Mouse (Mus musculus) liver, adult 2 months (tissue): Measurements from ENCODE around the gene Tmcc3.

Experiments
- CTCF ChIP-seq: fragments of 200-500 bp; IDR thresholded peaks from 2 replicates; pipeline ENCODE4 v1.5.1; 2011; ENCODE audit warnings: low read depth, low read length, control low read depth
- POLR2A ChIP-seq: fragments of 200-500 bp; IDR thresholded peaks from 2 replicates; pipeline ENCODE4 v1.6.1; 2011; ENCODE audit warnings: low read length, control low read depth; ENCODE audit not compliant: insufficient read depth; ENCODE audit errors: extremely low read depth

- TF ChIP-seq POLR2A (no peak), CTCF (no peak)
These were observed 48.9 kb downstream of the Tmcc3 start for GRCm38 (mm10) chr10:94360664-94361063.
